Mouse (Mus musculus): ENCODE results near the gene Oma1. TPM values are rescaled to one million over a fixed set of nuclear protein-coding genes. Genes with fewer than 3 reads are reported as not detected.

Gene Oma1
- total RNA-seq, 2 experiments from 2014 or later = 0.96 to 18.7 TPM

Other genes starting within 250 kb of the Oma1 start
- 198 and 199 TPM in 2 replicates for gene Mier1, start 199.4 kb upstream of the Oma1 start, total RNA-seq (2015; ENCODE audit: low replicate concordance)
- 293 and 399 TPM in 2 replicates for gene Mier1, start 199.4 kb upstream of the Oma1 start, total RNA-seq (2017; ENCODE audit: low replicate concordance)
- gene Wdr78, start 199.3 kb upstream of the Oma1 start, total RNA-seq (2015; ENCODE audit: low replicate concordance) = 2.9 and 3.3 TPM in 2 replicates
- gene Wdr78, start 199.3 kb upstream of the Oma1 start, total RNA-seq (2017; ENCODE audit: low replicate concordance) = 1.4 and 3.8 TPM in 2 replicates
- gene Slc35d1, start 98.6 kb upstream of the Oma1 start, total RNA-seq (2015; ENCODE audit: low replicate concordance) = 7.5 and 12.1 TPM in 2 replicates
- gene Slc35d1, start 98.6 kb upstream of the Oma1 start, total RNA-seq (2017; ENCODE audit: low replicate concordance) = 5.0 and 6.0 TPM in 2 replicates
- not detected in 2 replicates for gene 4921539E11Rik, start 22.9 kb upstream of the Oma1 start, total RNA-seq (2015; ENCODE audit: low replicate concordance)
- not detected in 2 replicates for gene 4921539E11Rik, start 22.9 kb upstream of the Oma1 start, total RNA-seq (2017; ENCODE audit: low replicate concordance)

Measured in erythroblast, adult 5-6 weeks (primary cell).